Mouse (Mus musculus) liver, embryonic 11.5 days (tissue): ENCODE data around the gene Lamp2. TPM values are rescaled to one million over a fixed set of nuclear protein-coding genes. Genes with fewer than 3 reads are reported as not detected.
"Not testable (repeated sequence)": the region's sequence is repeated elsewhere in the genome, so short reads cannot be mapped to it uniquely, and the experiment has no call there.

ENCODE experiments used
- ATAC-seq: fragments of 200-750 bp; cut with Nextera tagmentation; replicated peaks from 2 replicates; pipeline ENCODE4 v1.8.0; 2017; ENCODE audit warnings: moderate number of reproducible peaks, mild to moderate bottlenecking, moderate TSS enrichment, moderate library complexity; ENCODE audit not compliant: low FRiP score
- DNase-seq: peaks from one replicate; pipeline ENCODE4 v3.0.0-alpha.2; 2017; ENCODE audit warnings: low spot score
- H3K27ac ChIP-seq: fragments of 300-500 bp; sonication (generic); 2 replicates; pipeline ENCODE4 v1.5.1; 2014; ENCODE audit warnings: mild to moderate bottlenecking, low read depth, low read length, control low read depth
- H3K27me3 ChIP-seq: fragments of 300-500 bp; sonication (generic); replicated peaks from 2 replicates; pipeline ENCODE4 v1.6.1; 2014; ENCODE audit warnings: low read length, mixed read lengths; ENCODE audit not compliant: control insufficient read depth, insufficient read depth
- H3K36me3 ChIP-seq: fragments of 300-500 bp; sonication (generic); 2 replicates; pipeline ENCODE4 v1.6.1; 2014; ENCODE audit warnings: mild to moderate bottlenecking, low read length, moderate library complexity, mixed read lengths; ENCODE audit not compliant: control insufficient read depth, insufficient read depth
- H3K4me1 ChIP-seq: fragments of 300-500 bp; sonication (generic); replicated peaks from 2 replicates; pipeline ENCODE4 v1.6.1; 2014; ENCODE audit warnings: low read length, mixed read lengths; ENCODE audit not compliant: control insufficient read depth, insufficient read depth
- H3K4me2 ChIP-seq: fragments of 300-500 bp; sonication (generic); 2 replicates; pipeline ENCODE4 v1.6.1; 2014; ENCODE audit warnings: mild to moderate bottlenecking, control low read depth, moderate library complexity
- H3K4me3 ChIP-seq: fragments of 300-500 bp; sonication (generic); 2 replicates; pipeline ENCODE4 v1.5.1; 2014; ENCODE audit warnings: low read depth, low read length, control low read depth
- H3K9ac ChIP-seq: fragments of 300-500 bp; sonication (generic); 2 replicates; pipeline ENCODE4 v1.6.1; 2014; ENCODE audit warnings: low read depth, low read length, control low read depth
- H3K9me3 ChIP-seq: fragments of 300-500 bp; sonication (generic); 2 replicates; pipeline ENCODE4 v1.6.1; 2016; ENCODE audit warnings: low read length, inconsistent platforms, mixed read lengths; ENCODE audit not compliant: control insufficient read depth
- WGBS: fragments of 180-500 bp; shearing (Covaris S2); extraction: QIAGEN DNeasy Blood & Tissue Kit; methylation state at CpG from one replicate; pipeline ENCODE4 v1.1.7; 2014; 5-methylcytosine and 5-hydroxymethylcytosine counted together
- polyA plus RNA-seq: library from polyadenylated mRNA; unstranded; fragments of >200 nt; fragmentation: Nextera tagmentation; extraction: Ambion mirVana; gene quantifications from 2 replicates; pipeline ENCODE4 v1.2.1, GENCODE M21; 2014

Gene Lamp2
- polyA plus RNA-seq, 1 experiment from 2014 or later, result 76.0 TPM

- no peak overlapping the region for H3K4me3 ChIP-seq
- H3K27me3 ChIP-seq, result no peaks in the 10 kb centered on the region
- WGBS, result 76% methylated on average over 3 of the region's 3 CpGs
- H3K9me3 ChIP-seq, result no peaks in the 10 kb centered on the region
- no peaks in the 10 kb centered on the region for H3K36me3 ChIP-seq
- ATAC-seq (no peak), DNase-seq (no peak)
- H3K9ac ChIP-seq, result no peak overlapping the region
- H3K4me1 ChIP-seq, result no peaks in the 10 kb centered on the region
- H3K27ac ChIP-seq, result no peak overlapping the region
- no peak overlapping the region for H3K4me2 ChIP-seq
Observed at GRCm38 (mm10) chrX:38403879-38404278, 52.4 kb downstream of the Lamp2 start.

- Histone ChIP-seq H3K4me2 (no peak overlapping the region), H3K4me1 (no peaks in the 10 kb centered on the region), H3K9me3 (no peaks in the 10 kb centered on the region), H3K9ac (no peak overlapping the region), H3K27me3 (no peaks in the 10 kb centered on the region), H3K4me3 (no peak overlapping the region), H3K36me3 (no peaks in the 10 kb centered on the region), H3K27ac (no peak overlapping the region)
- WGBS, result 68% methylated on average over 5 of the region's 5 CpGs
- DNase-seq (no peak), ATAC-seq (no peak)
Observed at GRCm38 (mm10) chrX:38402981-38403380, 53.3 kb downstream of the Lamp2 start.

DNA sequence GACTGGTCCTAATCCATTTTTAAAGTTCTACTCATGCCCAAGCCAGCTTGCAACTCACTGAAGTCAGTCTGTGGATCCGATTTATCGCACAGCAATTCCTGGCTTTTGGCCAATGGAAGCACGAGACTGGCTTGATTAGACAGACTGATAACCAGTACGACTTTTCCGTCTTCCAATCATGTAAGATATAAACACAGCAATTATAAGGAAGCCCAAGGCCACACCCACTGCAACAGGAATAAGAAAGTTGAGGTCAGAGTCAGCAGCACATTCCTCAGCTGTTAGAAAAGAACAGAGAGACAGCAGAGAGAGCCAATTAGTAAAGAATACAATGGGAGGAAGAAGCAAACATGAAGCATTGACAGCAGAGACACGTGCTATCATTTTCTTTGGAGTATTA, 54.2 kb downstream of the Lamp2 start:
- Histone ChIP-seq H3K9ac (no peak overlapping the region), H3K4me2 (no peak overlapping the region), H3K9me3 (no peaks in the 10 kb centered on the region), H3K36me3 (no peaks in the 10 kb centered on the region), H3K4me3 (no peak overlapping the region), H3K27ac (no peak overlapping the region), H3K27me3 (no peaks in the 10 kb centered on the region), H3K4me1 (no peaks in the 10 kb centered on the region)
- no peak for DNase-seq
- WGBS, result 68% methylated on average over 6 of the region's 6 CpGs
- ATAC-seq, result no peak

DNA sequence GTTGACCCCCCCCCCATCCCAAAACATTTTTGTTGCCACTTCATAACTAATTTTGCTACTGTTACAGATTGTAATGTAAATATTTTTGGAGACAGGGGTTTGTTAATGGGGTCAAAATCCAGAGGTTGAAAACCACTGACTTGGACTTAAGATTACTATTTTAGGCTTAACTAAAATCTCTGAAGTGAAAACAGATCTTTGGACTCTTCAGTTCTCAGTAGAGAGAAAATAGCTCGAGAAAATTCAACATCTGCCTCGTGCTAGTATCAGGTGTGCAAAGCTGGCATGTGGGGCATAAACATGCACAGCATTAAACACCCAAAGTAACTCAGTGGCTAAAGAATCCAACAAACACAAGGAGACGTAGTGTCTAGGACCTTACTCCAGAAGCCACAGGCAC, 55.6 kb downstream of the Lamp2 start:
- Histone ChIP-seq H3K4me3 (no peak overlapping the region), H3K4me2 (no peak overlapping the region), H3K4me1 (no peaks in the 10 kb centered on the region), H3K9me3 (no peaks in the 10 kb centered on the region), H3K27me3 (no peaks in the 10 kb centered on the region), H3K9ac (no peak overlapping the region), H3K27ac (no peak overlapping the region), H3K36me3 (no peaks in the 10 kb centered on the region)
- 74% methylated on average over 3 of the region's 3 CpGs for WGBS
- DNase-seq (no peak), ATAC-seq (no peak)

DNA sequence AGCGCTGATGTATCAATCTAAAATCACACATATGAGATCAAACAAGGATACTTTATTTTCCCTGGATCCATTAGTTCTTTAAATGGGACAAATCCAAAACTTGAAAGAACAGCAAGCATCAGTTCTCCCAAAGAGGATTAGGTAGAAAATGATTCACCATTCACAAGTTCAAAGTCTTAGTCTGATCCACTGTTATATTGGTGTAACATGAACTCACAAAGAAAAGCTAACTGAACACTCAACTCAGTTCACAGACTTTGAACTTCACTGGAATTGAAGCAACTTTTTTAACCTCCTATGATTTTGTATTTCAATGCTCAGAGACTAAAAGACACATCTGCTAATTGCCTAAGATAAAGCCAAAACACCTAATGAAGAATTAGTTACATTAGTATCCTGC, 56.6 kb downstream of the Lamp2 start:
- no peak for DNase-seq
- H3K9me3 ChIP-seq, result no peaks in the 10 kb centered on the region
- H3K4me1 ChIP-seq, result no peaks in the 10 kb centered on the region
- no peak overlapping the region for H3K4me2 ChIP-seq
- H3K36me3 ChIP-seq, result no peaks in the 10 kb centered on the region
- no peak overlapping the region for H3K27ac ChIP-seq
- WGBS, result 80% methylated on average over 1 of the region's 1 CpGs
- H3K9ac ChIP-seq, result no peak overlapping the region
- no peak for ATAC-seq
- no peaks in the 10 kb centered on the region for H3K27me3 ChIP-seq
- no peak overlapping the region for H3K4me3 ChIP-seq

DNA sequence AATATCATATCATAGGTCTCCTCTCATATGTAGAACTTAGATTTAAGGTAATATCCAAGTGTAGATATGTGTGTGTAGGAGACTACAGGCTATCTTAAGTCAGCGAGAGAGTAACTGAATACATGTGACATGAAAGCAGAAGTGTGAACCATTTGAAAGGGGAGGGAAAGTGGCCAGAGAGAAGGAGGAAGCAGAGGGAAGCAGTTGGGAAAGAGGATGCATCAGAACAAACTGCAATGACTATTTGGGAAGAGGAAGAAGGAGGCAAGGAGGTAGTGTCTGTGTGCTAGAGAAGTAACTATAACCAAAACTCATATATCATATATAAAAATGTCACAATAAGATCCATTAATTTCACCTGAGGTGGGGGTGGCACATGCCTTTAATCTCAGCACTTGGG, 83.1 kb downstream of the Lamp2 start:
- H3K4me3 ChIP-seq, H3K9me3 ChIP-seq, DNase-seq, H3K27ac ChIP-seq, H3K4me2 ChIP-seq, H3K36me3 ChIP-seq, H3K27me3 ChIP-seq, H3K4me1 ChIP-seq, ATAC-seq, H3K9ac ChIP-seq: not testable (repeated sequence)
- WGBS, result 73% methylated on average over 1 of the region's 1 CpGs

- ATAC-seq, H3K4me1 ChIP-seq, H3K27me3 ChIP-seq, H3K36me3 ChIP-seq, H3K9me3 ChIP-seq, H3K4me3 ChIP-seq, DNase-seq, H3K9ac ChIP-seq, H3K4me2 ChIP-seq, H3K27ac ChIP-seq: not testable (repeated sequence)
- 45% methylated on average over 1 of the region's 1 CpGs for WGBS
Observed at GRCm38 (mm10) chrX:38364621-38365020, 91.6 kb downstream of the Lamp2 start.

DNA sequence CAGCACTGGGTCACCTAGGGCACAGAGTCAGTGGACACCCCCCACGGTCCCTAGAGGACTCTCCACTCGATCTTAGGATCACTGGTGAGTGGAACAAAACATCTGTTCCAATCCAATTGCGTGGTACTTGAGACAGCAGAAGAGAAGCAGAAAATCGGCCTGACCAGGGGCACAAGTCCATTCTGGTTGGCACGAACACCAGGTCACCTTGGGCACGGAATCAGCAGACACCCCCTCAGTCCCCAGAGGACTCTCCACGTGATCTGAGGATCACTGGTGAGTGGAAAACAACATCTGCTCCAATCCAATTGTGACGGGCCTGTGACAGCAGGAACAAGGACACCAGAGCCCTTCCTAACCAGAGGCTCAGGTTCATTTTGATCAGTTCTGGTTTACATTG, 94.2 kb downstream of the Lamp2 start:
- no peaks in the 10 kb centered on the region for H3K4me1 ChIP-seq
- DNase-seq (no peak), ATAC-seq (no peak)
- 65% methylated on average over 8 of the region's 8 CpGs for WGBS
- H3K27me3 ChIP-seq, result no peaks in the 10 kb centered on the region
- H3K27ac ChIP-seq, result no peak overlapping the region
- no peak overlapping the region for H3K4me3 ChIP-seq
- no peak overlapping the region for H3K9ac ChIP-seq
- H3K9me3 ChIP-seq, result no peaks in the 10 kb centered on the region
- H3K4me2 ChIP-seq, result no peak overlapping the region
- H3K36me3 ChIP-seq, result no peaks in the 10 kb centered on the region
